Mouse (Mus musculus) bone marrow, adult 2 months (tissue): Measurements from ENCODE around the gene Hoxa7.

ENCODE experiments used
- CTCF ChIP-seq: fragments of 200-500 bp; IDR thresholded peaks from 2 replicates; pipeline ENCODE4 v1.5.1; 2011; ENCODE audit warnings: low read length, control low read depth; ENCODE audit not compliant: control insufficient read depth, insufficient read depth
- POLR2A ChIP-seq: fragments of 200-500 bp; IDR thresholded peaks from 2 replicates; pipeline ENCODE4 v1.6.1; 2011; ENCODE audit warnings: low read depth, mild to moderate bottlenecking, control low read depth, low read length, borderline replicate concordance; ENCODE audit not compliant: control insufficient read depth

- no peak for TF ChIP-seq CTCF
- TF ChIP-seq POLR2A = no peak
Measured at GRCm38 (mm10) chr6:52241001-52241621, 19.5 kb upstream of the Hoxa7 start.
